Mouse (Mus musculus) cortical plate, adult 2 months (tissue): ENCODE results near the gene Arhgap24.

Experiments
- CTCF ChIP-seq: fragments of 200-500 bp; IDR thresholded peaks from 2 replicates; pipeline ENCODE4 v1.5.1; 2011; ENCODE audit warnings: mild to moderate bottlenecking, control low read depth, low read length; ENCODE audit not compliant: insufficient read depth; ENCODE audit errors: extremely low read depth
- POLR2A ChIP-seq: fragments of 200-500 bp; IDR thresholded peaks from 2 replicates; pipeline ENCODE4 v1.6.1; 2011; ENCODE audit warnings: mild to moderate bottlenecking, low read length, control low read depth; ENCODE audit not compliant: insufficient read depth; ENCODE audit errors: extremely low read depth

DNA sequence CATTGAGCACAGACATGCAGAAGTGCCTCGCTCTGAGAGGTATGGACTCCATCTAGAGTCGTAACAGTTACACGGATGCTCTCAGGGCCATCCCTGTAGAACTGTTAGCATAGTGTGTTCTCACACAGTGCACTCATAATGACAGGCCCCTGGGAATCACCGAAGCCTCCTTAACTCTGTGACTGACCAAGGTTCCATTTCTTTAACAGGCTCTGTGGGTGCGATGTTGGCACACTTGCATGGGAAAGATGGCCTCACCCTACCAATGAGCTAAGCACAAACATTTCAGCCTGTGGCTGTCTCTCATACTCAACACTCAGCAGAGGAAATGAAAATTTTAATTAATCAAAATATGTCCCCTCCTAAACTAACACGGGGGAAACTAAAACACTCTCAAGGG lies 134.1 kb downstream of the Arhgap24 start:
- TF ChIP-seq POLR2A (no peak), CTCF (no peak)
